Mouse (Mus musculus) inflammation-experienced regulatory T-cells, adult 6 months (primary cell): ENCODE measurements around the gene Zbtb40. TPM values are rescaled to one million over a fixed set of nuclear protein-coding genes. Genes with fewer than 3 reads are reported as not detected.

Source experiments
- ATAC-seq: one replicate; pipeline ENCODE4 v1.8.0; 2017
- polyA plus RNA-seq, 3 experiments: library from polyadenylated mRNA; unstranded; fragments of 100-300 nt; shearing (Covaris generic); gene quantifications; one replicate each; pipeline ENCODE4 v1.2.1; 2017

The Zbtb40 gene
- polyA plus RNA-seq, 3 experiments from 2014 or later: 4.3 to 6.6 (median 6.1) TPM

DNA sequence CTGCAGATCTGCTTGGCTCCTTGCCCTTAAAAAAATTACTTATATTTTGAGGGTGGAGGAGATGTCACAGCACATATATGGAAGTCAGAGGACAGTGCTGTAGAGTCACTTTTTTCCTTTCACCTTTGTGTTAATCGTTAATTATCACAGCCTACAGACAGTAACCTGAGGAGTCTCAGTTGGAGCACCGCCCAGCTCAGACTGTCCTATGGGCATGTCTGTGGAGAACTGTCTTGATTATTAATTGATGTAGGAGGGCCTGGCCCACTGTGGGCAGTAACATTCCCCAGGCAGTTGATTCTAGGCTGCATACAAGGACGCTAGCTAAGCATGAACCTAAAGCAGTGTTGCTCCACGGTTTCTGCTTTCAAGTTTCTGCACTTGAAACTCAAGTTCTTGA, 16.1 kb downstream of the Zbtb40 start:
- no peak for ATAC-seq

DNA sequence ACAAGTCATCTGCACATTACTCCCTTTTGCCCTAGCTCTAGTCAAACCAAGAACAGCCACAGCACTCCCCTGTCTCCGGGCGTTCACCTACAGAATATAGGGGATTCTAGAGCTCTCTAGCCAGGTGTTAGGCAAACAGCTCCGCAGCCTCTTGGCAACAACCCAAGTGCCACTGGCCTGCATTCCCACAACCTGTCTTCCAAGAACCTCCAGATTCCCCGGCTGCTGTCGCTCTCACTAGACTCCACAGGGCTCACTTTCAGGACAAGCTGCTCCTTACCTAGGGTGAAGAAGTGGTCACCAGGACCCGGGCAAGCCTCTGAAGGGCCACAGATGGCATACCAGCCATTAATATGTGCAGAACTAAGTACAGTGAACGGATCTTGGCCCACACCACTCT, 17.3 kb downstream of the Zbtb40 start:
- ATAC-seq: no peak

DNA sequence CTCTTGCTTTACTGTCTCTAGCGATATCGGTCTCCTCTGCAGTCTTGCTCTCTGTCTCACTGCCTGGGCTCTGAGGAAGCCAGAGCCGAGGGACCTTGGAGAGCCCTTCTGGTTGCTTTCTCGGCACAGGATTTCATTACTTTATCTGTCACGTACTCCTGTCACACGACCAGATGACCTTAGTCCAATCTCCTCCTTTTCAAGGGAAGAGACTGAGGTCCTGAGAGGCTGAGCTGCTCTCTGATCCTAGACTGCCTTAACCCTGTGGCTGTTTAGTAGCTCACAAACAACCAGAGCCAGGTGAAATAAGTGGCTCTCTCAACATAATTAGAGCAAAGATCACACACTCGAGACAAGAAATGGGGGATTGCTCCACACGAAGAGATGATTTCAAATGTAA, 19.3 kb downstream of the Zbtb40 start:
- no peak for ATAC-seq

DNA sequence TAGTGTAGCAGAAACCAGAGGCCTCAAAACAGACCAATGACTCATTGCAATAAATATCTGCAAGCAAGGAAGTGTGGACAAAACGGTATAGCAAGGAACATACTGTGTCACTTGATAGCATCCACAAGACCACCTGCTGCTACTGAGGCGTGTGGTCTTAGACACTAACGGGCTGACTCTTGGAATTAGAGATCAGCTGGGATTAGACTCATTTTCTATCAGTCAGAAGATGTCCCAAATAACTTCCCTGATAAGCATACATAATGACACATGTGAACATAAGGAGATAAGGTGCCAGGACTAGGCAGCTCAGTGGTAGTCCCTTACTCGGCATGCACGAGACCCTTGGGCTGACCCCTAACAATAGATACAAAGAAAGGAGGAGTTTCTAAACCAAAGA, 21.6 kb downstream of the Zbtb40 start:
- ATAC-seq: no peak

DNA sequence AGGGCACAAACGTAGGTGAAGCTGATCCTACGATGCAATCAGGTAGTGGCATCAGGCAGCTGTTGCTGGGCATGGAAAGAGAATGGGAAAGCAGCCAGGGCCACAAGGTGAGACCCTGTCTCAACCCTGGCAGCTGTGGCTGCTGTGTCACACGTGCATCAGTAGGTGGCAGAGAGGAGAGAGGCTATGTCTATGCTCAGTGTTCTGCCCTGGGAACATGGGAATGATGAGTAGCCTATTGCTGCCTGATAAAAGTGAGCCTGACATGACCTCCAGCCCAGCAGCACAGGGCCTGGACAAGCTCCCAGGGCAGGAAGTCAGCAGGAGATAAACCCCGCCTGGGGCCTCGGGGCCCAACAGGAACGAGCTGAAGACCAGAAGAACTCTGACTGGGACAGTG, 23.0 kb downstream of the Zbtb40 start:
- ATAC-seq: no peak

DNA sequence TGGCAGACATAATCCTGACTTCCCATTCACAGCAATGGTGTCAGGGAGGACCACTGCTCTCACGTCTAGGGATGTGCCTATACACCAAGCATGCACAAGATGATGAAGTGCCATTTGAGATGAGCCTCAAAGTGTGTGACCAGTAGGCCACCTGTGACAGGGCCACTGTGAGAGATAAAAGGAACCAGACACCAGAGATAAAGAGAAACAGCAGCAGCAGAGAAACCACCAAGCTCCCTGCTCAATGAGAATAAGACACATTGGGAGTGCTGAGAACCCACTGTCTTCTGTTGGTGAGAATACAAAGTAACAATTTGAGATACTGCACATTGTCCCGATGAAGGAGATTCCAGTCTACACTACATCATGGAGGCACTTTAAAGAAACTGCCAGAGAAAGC, 23.5 kb downstream of the Zbtb40 start:
- ATAC-seq: no peak

DNA sequence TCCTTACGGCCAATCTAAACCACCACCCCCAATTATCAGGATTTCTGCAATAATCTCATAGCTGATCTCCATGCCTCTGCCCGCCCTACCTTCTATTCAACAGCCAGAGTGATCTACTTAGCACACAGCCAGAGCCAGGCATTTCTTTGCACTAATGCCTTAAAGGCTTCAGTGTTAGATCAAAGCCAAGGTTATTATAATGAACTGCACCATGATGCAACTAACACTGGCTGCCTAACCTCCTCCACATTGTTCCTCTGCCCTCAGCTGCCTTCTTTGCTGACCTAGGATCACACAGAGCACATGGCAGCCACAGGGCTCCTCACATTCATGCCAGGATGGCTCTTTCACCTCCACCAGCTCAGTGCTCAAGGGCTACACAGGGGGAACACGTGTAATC, 28.5 kb downstream of the Zbtb40 start:
- ATAC-seq: no peak

DNA sequence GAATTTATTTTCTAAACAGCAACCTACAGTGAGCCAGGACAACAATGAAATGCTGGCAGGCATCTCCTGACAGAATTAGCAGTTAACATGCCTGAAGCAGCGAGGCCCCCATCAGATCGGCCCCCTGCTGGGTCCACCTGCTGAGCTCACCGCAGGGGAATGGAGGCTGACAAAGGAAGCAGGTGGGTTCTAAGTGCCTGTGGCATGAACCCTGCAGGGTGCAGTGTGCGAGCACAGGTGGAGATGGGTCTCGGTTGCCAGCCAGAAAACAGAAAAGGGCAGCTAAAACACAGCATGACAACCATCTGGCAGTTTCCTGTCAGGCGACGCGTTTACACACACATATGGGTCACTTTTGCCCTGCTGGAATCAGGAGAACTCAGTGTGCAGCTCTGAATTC, 32.7 kb downstream of the Zbtb40 start:
- no peak for ATAC-seq

DNA sequence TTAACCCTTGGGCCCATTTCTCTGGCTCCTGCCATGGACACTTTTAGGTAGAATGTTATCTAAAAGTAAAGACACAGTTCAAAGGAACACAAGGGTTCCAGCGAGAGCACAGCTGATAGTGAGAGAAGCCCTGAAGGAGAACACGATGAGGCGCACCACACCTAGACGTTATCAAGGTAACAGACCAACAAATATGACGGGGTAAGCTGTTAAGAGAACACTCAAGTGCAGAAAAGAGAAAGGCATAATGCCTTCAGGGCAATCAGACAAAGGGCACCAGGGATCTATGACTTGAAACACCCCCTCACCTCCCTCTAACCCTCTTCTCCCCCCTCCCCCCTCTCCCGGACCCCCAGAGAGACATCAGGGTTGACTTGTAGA, 33.1 kb downstream of the Zbtb40 start:
- ATAC-seq: no peak

DNA sequence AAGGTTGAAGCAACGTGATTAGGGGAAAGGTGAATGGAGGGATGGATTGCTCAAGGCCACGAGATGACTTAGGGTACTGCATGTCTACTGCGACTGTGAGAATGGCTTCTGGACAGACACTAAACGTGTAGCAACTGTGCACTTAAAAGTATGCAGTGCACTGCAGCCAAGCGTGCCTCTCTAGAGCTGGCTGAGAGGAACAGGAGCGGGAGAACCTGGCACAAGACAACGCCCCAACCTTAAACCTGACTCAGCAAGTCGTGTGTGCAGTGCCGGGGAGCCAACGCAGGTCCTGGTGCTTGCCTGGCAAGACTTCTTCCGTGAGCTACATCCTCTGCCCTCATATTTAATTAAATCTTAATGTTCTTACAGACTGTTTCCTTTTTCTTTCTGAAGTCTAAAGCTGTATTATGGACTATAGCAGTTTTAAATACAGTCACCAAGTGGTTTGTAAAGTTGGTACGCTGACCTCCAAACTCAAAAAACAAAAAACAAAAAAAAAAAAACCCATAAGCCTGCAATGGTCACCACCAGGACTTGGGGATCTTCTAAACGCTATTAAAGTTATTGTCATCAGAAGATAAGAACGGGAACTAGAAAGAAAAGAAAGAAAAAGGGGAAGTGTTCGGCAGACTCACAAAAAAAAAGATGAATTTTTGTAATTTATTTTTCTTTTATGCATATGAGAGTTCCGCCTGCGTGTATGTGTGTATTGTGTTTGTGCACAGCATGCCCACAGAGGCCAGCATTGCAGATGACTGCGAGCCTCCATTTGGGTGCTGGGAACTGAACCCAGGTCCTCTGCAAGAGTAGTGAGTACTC, 33.7 kb downstream of the Zbtb40 start:
- ATAC-seq: no peak

DNA sequence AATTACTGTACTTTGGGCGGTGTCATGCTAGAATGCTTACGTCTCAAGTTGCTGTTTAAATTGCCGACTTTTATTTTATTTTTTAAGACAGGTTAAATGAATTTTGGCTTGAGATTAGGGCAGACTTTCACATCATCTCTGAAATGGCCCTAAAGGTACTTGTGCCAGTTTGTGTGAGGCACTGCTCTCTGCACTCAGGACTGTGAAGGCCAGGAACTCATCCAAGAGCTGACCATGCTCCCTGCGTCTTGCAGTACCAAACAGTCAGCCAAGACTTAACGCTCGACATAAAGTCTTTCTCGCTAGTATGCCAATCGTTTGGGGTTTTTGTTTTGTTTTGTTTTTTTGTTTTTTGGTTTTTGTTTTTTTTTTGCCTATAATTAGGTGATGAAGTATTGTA, 34.5 kb downstream of the Zbtb40 start:
- no peak for ATAC-seq

DNA sequence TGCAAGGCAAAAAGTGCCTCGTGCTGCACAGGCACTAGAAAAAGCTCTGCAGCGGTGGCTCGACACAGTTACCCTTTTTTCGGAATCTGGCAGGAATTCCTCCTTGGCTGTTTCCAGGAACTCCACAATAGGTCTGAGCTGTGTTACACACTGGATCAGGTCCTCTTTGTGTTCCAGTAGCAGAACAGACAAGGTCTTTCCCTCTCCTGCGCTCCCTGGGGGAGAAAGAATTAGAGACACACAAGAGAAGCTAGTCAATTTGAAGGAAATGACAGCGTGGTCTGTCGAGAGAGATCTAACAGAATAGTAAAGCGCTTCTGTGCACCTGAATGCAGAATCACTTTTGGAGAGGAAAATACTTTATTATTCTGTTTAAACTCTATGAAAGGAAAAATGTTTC, 41.6 kb downstream of the Zbtb40 start:
- no peak for ATAC-seq

DNA sequence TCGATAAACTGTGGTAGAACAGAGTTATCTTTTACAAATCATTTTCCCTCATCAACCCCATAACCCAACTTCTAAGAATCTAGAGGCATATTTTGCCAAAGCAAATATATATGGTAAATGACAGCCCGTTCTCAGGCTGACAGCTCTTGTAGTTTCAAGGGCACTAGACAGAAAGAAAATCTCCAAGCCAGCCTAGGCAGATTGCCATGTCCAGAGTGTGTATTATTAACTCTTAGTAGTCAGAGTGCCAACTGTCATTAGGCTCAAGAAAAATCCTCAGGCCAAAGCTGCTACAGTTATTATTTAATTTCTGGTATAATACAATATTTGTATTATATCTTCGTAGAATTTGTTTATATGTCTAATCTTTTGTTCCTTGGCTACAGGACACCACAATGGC, 46.8 kb downstream of the Zbtb40 start:
- ATAC-seq: no peak

DNA sequence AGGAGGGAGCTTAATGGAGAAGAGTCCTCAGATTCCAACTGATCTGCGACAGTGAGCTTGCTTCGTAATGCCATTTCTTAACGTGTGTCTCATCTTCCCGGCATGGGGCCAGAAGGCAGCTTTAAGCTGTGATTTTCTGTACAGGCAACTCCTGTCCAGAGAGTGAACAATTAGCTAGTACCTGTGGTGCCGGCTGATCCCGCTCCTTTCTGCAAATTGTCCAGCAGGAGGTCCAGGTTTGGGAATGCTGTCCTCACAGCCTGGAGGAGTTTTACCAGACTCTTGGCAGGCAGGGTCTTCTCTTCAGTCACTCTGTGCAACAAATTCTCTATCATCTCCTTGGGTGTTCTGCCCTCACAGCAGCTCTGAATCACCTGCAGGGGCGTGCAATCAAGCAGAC, 47.6 kb downstream of the Zbtb40 start:
- ATAC-seq: no peak

DNA sequence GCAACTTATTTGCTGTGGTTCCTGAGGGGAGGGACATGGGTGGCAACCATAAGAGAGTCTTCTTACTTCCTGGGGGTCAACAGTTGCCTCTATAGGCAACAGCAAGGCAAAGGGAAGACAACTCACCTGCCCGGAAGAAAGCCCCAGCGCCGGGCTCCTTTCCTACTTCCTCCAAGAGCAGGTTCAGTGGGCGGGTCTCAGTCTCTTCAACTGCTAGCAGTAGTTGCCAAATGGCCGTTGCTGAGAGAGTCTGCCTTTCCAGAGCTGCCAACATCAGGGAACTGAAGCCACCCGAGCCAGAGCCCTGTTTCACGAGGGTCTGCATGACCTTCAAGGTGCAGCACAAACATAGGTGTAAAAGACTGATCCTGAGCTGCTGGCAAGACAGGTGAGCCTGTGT, 50.2 kb downstream of the Zbtb40 start:
- ATAC-seq: no peak

DNA sequence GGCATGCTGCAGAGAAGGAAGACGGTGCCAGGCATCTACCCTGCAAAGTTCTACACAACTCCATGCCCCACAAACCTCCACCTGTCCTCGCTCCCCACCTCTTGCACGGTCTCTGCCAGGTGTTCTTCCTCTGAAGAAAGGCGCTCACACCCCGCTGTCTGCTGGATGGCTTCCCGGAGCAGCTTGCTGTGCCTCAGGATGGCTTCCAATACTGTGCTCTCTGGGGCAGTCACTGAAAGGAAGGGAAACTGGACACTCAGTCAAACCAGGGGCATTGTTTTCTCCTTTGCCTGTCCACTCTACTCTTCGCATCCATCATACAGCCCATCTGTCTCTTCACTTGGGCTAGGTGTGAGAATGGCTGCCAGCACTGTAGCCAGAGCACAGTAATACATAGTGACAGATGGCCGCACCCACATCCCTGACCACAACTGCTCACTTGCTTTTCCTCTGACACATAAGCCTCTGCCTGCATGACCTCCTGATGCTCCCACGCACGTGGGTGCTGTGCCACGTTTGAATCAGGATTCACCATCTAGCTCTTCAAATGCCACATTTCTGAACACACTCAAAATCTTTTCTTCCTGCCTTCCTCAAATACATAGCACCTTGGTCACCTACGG, 50.8 kb downstream of the Zbtb40 start:
- no peak for ATAC-seq

DNA sequence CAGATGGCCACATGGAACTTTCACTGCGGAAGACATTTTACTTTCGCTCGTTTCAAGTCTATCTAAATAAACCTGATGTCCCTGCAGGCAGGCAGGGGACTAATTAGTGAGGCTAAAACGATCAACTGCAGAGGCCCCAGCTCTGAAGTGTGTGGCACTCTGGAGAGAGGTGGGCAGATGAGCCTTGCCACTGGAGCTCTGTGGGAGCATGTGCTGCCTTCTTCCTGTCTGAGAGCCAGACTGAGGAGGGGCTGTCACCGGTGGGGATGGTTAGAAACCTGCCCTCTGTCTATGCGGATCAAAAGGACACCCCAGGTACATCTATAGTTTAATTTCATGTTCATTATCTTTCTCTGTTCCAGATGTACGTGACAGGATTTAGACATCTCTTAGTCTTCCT, 51.7 kb downstream of the Zbtb40 start:
- ATAC-seq: no peak

DNA sequence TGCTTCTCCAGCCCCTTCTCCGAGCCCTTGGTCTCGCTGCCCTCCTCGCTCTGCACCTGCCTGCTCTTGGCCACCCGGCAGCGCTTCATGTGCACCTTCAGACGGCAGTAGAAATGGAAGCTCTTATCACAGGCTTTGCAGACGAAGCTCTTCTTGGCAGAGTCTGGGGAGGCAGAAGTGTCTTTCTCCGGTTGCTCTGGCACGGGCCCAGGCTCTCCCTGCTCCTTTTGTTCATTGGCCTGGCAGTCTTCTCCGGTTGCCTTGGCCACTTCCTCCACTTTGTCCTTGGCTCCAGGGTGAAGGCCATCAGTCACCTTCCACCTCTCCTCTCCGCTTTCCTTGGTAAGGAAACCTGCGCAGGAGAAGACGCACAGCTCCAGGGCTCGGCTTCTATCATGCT, 53.2 kb downstream of the Zbtb40 start:
- ATAC-seq: no peak

DNA sequence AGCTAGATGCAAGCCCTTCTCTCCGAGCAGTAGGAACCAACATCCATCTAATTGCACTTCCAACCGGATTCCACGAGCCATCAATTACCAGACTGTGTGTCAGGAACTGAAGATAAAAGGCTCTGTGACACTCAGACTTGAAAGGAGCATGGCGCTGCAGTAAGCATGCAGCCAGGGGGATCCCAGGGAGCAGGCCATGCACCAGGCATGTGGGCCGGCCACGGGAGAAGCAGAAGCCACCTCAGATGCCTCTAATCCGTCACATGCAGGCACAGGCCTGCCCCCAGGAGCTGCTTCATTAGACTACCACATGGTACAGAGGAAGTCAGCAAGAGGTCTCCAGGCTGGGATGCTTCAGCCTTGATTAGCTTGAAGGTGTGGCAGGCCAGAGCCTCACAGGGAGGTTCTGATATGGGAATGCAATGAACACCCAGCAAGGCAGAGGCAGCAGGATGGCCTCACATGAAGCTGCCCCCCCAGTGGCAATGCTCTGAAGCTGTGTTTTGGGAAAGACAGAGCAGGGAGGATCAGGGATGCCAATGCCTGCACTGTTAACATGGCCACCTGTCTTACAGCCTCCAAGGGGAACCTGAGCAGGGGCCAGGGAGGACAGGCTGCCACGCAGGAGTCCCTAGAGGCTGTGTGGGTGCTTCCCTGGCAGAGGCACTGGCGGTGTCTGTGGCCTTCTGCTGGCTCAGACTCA, 66.5 kb downstream of the Zbtb40 start:
- ATAC-seq: no peak

DNA sequence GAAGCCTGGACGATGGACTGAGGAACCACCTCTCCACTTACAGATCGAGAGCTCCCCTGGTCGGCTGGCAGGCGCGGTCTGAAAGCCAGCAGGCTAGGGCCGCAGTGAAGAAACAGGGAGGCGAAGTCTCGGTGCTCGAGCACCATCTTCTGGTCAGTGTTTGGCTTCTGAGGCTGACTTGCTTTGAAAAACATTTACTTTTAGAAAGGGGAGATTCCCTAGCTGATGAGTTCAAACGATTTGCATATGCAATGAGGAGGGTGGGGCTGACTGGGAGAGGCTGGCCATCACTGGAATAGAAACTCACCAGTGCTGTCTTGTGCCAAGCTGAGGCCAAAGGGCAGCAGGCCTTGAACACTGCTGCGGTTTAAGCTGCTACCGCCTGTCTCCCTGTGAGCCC, 67.3 kb downstream of the Zbtb40 start:
- no peak for ATAC-seq

DNA sequence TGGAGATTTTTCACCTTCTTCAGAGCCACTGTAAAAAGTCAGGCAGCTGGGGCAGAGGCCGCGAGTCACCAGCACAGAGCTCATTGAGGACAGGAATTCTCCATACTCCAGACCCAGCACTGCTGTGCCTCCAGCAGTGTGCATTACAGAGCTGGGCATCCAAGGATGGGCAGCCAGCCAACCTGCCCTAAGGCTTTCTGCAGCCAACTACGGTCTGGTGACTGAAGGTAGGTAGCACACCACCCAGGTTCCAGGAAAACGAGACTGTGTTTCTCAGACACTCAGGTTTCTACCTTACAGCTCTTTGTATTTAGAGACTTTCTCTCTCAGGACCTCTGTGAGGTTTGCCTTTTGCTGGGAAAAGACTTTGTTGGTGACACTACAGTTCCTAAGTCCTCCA, 67.7 kb downstream of the Zbtb40 start:
- no peak for ATAC-seq

DNA sequence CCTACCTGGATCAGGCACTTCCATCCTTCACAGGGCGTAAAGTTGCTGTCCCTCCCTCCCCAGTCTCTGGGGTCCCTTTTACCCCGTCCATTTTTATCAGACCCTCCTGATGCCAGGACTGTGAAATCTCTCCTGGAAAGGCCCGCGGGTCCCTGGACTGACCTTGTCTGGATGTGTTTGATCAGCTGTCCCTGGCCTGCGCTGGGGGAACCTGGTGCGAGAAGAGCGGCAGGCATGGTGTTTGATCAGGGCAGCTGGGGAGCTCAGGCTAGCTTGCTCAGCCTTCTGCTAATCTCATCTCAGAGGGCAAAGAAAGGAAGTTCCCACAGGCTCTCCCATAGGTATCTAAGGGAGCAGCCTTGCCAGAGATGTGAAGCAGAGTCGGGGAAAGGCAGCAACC, 71.4 kb downstream of the Zbtb40 start:
- ATAC-seq: no peak

DNA sequence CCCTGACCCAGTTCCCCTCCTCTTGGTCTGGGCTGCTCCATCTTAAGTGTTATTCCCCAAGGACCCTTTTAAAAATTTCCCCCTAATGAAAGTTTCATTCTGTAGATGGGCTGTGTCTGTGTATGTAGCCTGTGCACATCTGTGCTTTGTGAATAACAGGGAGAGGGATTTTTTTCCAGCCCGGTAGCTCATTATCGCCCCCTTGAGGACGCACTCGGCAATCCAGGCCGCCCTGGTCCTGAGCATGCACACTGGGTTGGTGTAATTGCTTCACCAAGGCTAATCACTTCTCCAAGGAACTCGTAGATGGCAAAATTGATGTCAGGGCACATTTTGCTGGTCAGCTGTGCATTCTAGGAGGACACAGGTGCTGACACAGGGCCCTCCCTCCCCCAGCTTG, 77.7 kb downstream of the Zbtb40 start:
- ATAC-seq: no peak
